Mouse (Mus musculus): ENCODE results near the gene Scfd2. TPM values are rescaled to one million over a fixed set of nuclear protein-coding genes. Genes with fewer than 3 reads are reported as not detected.

Scfd2 gene
- polyA plus RNA-seq, 1 experiment from 2014 or later: 7.3 TPM

- no peak for DNase-seq
- H3K9me3 ChIP-seq (ENCODE audit: low read length): no peaks in the 10 kb centered on the region
- H3K27me3 ChIP-seq (ENCODE audit: insufficient read depth, low read length): no peaks in the 10 kb centered on the region
- no peak for TF ChIP-seq CTCF (IDR thresholded peaks at IDR 0.05; ENCODE audit: low read depth)
- TF ChIP-seq EP300 (IDR thresholded peaks at IDR 0.05; ENCODE audit: low read depth): no peak
- WGBS (ENCODE audit: insufficient replicate concordance): 70% methylated on average over 5 of the region's 5 CpGs
- H3K4me1 ChIP-seq (ENCODE audit: insufficient read depth): no peaks in the 10 kb centered on the region
- H3K27ac ChIP-seq (ENCODE audit: low read depth): no peak overlapping the region
- H3K4me3 ChIP-seq (ENCODE audit: low read depth, low read length): no peak overlapping the region
- ATAC-seq: no peak
- no peak overlapping the region for H3K4me2 ChIP-seq (ENCODE audit: low read depth, low read length)
- no peaks in the 10 kb centered on the region for H3K36me3 ChIP-seq (replicated peaks; ENCODE audit: insufficient read depth, low read length)
- H3K9ac ChIP-seq (replicated peaks): no peak overlapping the region
Measured at GRCm38 (mm10) chr5:74420615-74421132, 110.9 kb downstream of the Scfd2 start.

GRCm38 (mm10) chr5:74412557-74412956 lies 119.0 kb downstream of the Scfd2 start:
- no peaks in the 10 kb centered on the region for H3K9me3 ChIP-seq (ENCODE audit: low read length)
- 88% methylated on average over 3 of the region's 3 CpGs for WGBS (ENCODE audit: insufficient replicate concordance)
- no peaks in the 10 kb centered on the region for H3K27me3 ChIP-seq (ENCODE audit: insufficient read depth, low read length)
- DNase-seq: no peak
- no peak for TF ChIP-seq CTCF (IDR thresholded peaks at IDR 0.05; ENCODE audit: low read depth)
- no peak for TF ChIP-seq EP300 (IDR thresholded peaks at IDR 0.05; ENCODE audit: low read depth)
- H3K4me2 ChIP-seq (ENCODE audit: low read depth, low read length): no peak overlapping the region
- H3K27ac ChIP-seq (ENCODE audit: low read depth): no peak overlapping the region
- no peaks in the 10 kb centered on the region for H3K36me3 ChIP-seq (replicated peaks; ENCODE audit: insufficient read depth, low read length)
- H3K9ac ChIP-seq (replicated peaks): no peak overlapping the region
- no peaks in the 10 kb centered on the region for H3K4me1 ChIP-seq (ENCODE audit: insufficient read depth)
- ATAC-seq: no peak
- H3K4me3 ChIP-seq (ENCODE audit: low read depth, low read length): no peak overlapping the region

GRCm38 (mm10) chr5:74404887-74405286 lies 126.7 kb downstream of the Scfd2 start:
- Histone ChIP-seq H3K4me1 (ENCODE audit: insufficient read depth) (no peaks in the 10 kb centered on the region), H3K9me3 (ENCODE audit: low read length) (no peaks in the 10 kb centered on the region), H3K4me2 (ENCODE audit: low read depth, low read length) (no peak overlapping the region), H3K9ac (replicated peaks) (no peak overlapping the region), H3K27me3 (ENCODE audit: insufficient read depth, low read length) (no peaks in the 10 kb centered on the region), H3K27ac (ENCODE audit: low read depth) (no peak overlapping the region), H3K4me3 (ENCODE audit: low read depth, low read length) (no peak overlapping the region), H3K36me3 (replicated peaks; ENCODE audit: insufficient read depth, low read length) (no peaks in the 10 kb centered on the region)
- 87% methylated on average over 4 of the region's 5 CpGs for WGBS (ENCODE audit: insufficient replicate concordance)
- TF ChIP-seq CTCF (IDR thresholded peaks at IDR 0.05; ENCODE audit: low read depth) (no peak), EP300 (IDR thresholded peaks at IDR 0.05; ENCODE audit: low read depth) (no peak)
- ATAC-seq (no peak), DNase-seq (no peak)

GRCm38 (mm10) chr5:74404083-74404482 lies 127.5 kb downstream of the Scfd2 start:
- Histone ChIP-seq H3K4me2 (ENCODE audit: low read depth, low read length) (no peak overlapping the region), H3K27ac (ENCODE audit: low read depth) (no peak overlapping the region), H3K4me1 (ENCODE audit: insufficient read depth) (no peaks in the 10 kb centered on the region), H3K27me3 (ENCODE audit: insufficient read depth, low read length) (no peaks in the 10 kb centered on the region), H3K9me3 (ENCODE audit: low read length) (no peaks in the 10 kb centered on the region), H3K4me3 (ENCODE audit: low read depth, low read length) (no peak overlapping the region), H3K9ac (replicated peaks) (no peak overlapping the region), H3K36me3 (replicated peaks; ENCODE audit: insufficient read depth, low read length) (no peaks in the 10 kb centered on the region)
- no peak for TF ChIP-seq CTCF (IDR thresholded peaks at IDR 0.05; ENCODE audit: low read depth)
- DNase-seq: no peak
- 0 out of 2 replicates have a peak, but pooled peaks have one; percentile 31 for ATAC-seq
- 23% methylated on average over 5 of the region's 5 CpGs for WGBS (ENCODE audit: insufficient replicate concordance)

GRCm38 (mm10) chr5:74402626-74403025 lies 128.9 kb downstream of the Scfd2 start:
- no peak overlapping the region for H3K4me2 ChIP-seq (ENCODE audit: low read depth, low read length)
- H3K36me3 ChIP-seq (replicated peaks; ENCODE audit: insufficient read depth, low read length): no peaks in the 10 kb centered on the region
- TF ChIP-seq CTCF (IDR thresholded peaks at IDR 0.05; ENCODE audit: low read depth) (no peak), EP300 (IDR thresholded peaks at IDR 0.05; ENCODE audit: low read depth) (no peak)
- H3K27ac ChIP-seq (ENCODE audit: low read depth): no peak overlapping the region
- no peaks in the 10 kb centered on the region for H3K4me1 ChIP-seq (ENCODE audit: insufficient read depth)
- no peak overlapping the region for H3K9ac ChIP-seq (replicated peaks)
- no peak for DNase-seq
- H3K27me3 ChIP-seq (ENCODE audit: insufficient read depth, low read length): no peaks in the 10 kb centered on the region
- H3K9me3 ChIP-seq (ENCODE audit: low read length): no peaks in the 10 kb centered on the region
- H3K4me3 ChIP-seq (ENCODE audit: low read depth, low read length): no peak overlapping the region
- ATAC-seq: no peak
- 55% methylated on average over 4 of the region's 4 CpGs for WGBS (ENCODE audit: insufficient replicate concordance)

- Histone ChIP-seq H3K4me2 (ENCODE audit: low read depth, low read length) (no peak overlapping the region), H3K27ac (ENCODE audit: low read depth) (no peak overlapping the region), H3K9ac (replicated peaks) (no peak overlapping the region), H3K4me1 (ENCODE audit: insufficient read depth) (no peaks in the 10 kb centered on the region), H3K9me3 (ENCODE audit: low read length) (no peaks in the 10 kb centered on the region), H3K4me3 (ENCODE audit: low read depth, low read length) (no peak overlapping the region), H3K36me3 (replicated peaks; ENCODE audit: insufficient read depth, low read length) (no peaks in the 10 kb centered on the region), H3K27me3 (ENCODE audit: insufficient read depth, low read length) (no peaks in the 10 kb centered on the region)
- TF ChIP-seq CTCF (IDR thresholded peaks at IDR 0.05; ENCODE audit: low read depth): no peak
- no peak for TF ChIP-seq EP300 (IDR thresholded peaks at IDR 0.05; ENCODE audit: low read depth)
- DNase-seq: no peak
- no peak for ATAC-seq
- WGBS (ENCODE audit: insufficient replicate concordance): 75% methylated on average over 2 of the region's 2 CpGs
Measured at GRCm38 (mm10) chr5:74391806-74392205, 139.8 kb downstream of the Scfd2 start.

GRCm38 (mm10) chr5:74391346-74391745 lies 140.2 kb downstream of the Scfd2 start:
- Histone ChIP-seq H3K4me1 (ENCODE audit: insufficient read depth) (no peaks in the 10 kb centered on the region), H3K36me3 (replicated peaks; ENCODE audit: insufficient read depth, low read length) (no peaks in the 10 kb centered on the region), H3K27me3 (ENCODE audit: insufficient read depth, low read length) (no peaks in the 10 kb centered on the region), H3K4me3 (ENCODE audit: low read depth, low read length) (no peak overlapping the region), H3K27ac (ENCODE audit: low read depth) (no peak overlapping the region), H3K4me2 (ENCODE audit: low read depth, low read length) (no peak overlapping the region), H3K9me3 (ENCODE audit: low read length) (no peaks in the 10 kb centered on the region), H3K9ac (replicated peaks) (no peak overlapping the region)
- no peak for TF ChIP-seq EP300 (IDR thresholded peaks at IDR 0.05; ENCODE audit: low read depth)
- no peak for TF ChIP-seq CTCF (IDR thresholded peaks at IDR 0.05; ENCODE audit: low read depth)
- 81% methylated on average over 5 of the region's 5 CpGs for WGBS (ENCODE audit: insufficient replicate concordance)
- ATAC-seq (no peak), DNase-seq (no peak)

Data from liver, postnatal 0 days (tissue).